Mouse (Mus musculus) cerebellum, adult 2 months (tissue): ENCODE results near the gene Pla2g10.

Source experiments
- CTCF ChIP-seq: fragments of 200-500 bp; IDR thresholded peaks from 2 replicates; pipeline ENCODE4 v1.5.1; 2011; ENCODE audit warnings: low read depth, mild to moderate bottlenecking, control low read depth, low read length, moderate library complexity, borderline replicate concordance; ENCODE audit not compliant: insufficient read depth
- POLR2A ChIP-seq: fragments of 200-500 bp; IDR thresholded peaks from 2 replicates; pipeline ENCODE4 v1.6.1; 2011; ENCODE audit warnings: low read length, control low read depth, borderline replicate concordance; ENCODE audit not compliant: insufficient read depth

DNA sequence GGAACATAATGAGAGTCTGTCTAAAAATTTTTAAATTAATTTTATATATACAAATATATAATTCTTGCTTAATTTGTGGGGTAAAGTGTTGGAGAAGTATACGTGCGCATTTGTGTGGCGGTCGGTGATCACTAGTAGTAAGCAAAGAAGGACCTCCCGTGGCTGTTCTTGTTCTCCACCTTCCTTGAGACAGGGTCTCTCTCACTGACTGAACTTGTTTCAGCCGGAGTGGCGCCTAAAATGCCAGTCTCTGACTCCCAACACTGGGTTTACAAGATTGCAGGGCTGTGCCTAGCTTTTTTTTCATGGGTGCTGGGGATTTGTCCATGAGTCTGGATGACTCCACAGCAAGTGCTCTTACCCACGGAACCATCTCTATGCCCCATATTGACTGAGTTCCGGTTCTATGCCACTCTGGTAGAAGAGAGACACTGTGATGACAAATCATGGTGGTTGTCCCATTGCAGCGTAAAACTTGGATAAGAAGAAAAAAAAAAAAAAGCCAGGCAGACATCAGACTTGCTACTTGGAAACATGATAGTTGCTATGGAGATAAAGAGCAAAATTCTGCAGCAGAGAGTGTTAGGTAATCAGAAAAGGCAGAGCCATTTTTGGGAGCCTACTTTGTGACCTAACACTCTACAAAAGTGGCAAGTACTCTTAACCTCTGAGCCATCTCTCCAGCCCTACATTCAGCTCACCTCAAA, 62.2 kb downstream of the Pla2g10 start:
- TF ChIP-seq CTCF (no peak), POLR2A (no peak)
